Mouse (Mus musculus) telencephalon, adult 2 months (tissue): ENCODE results near the gene Samd14.
"Not testable (repeated sequence)": the region's sequence is repeated elsewhere in the genome, so short reads cannot be mapped to it uniquely, and the experiment has no call there.

ENCODE experiments used
- DNase-seq: peaks from one replicate; pipeline ENCODE4 v3.0.0-alpha.2; 2011; ENCODE audit warnings: low read depth, low spot score

The Samd14 gene

GRCm38 (mm10) chr11:95009629-95010014, at the start of gene Samd14:
Gene Samd14 (plus strand): TSS chr11:95009879.
- DNase-seq, result no peak

DNA sequence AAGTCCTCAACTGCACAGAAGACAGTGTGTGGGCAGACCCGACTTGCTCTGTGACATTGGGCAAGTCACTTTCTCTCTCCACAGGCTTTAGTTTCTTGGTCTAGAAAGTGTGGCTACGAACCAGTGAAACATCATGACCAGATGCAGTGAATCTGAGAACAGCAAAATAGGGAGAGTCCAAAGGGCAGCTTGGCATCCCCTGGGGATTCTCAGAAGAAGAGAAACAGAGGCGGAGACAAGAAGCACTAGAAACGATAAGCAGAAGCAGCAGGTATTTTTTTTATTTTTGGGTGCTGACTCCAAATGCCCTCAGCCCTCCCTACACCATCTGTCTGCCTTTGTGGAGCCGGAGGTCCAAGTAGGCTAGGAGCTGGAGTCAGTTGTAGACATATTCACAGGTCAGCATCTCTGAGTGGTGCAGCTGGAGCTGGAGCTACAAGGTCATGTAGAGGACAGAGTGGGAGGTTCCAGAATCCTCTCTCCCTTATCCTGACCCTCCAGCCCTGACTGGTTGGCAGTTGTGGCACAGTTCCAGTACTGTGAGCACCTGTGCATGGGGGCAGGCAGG, 47.1 kb upstream of the Samd14 start:
- no peak for DNase-seq

- no peak for DNase-seq
Measured at GRCm38 (mm10) chr11:94967419-94967818, 42.3 kb upstream of the Samd14 start, which contains the start of gene Hils1. Gene Hils1 (plus strand): TSS chr11:94967593.

DNA sequence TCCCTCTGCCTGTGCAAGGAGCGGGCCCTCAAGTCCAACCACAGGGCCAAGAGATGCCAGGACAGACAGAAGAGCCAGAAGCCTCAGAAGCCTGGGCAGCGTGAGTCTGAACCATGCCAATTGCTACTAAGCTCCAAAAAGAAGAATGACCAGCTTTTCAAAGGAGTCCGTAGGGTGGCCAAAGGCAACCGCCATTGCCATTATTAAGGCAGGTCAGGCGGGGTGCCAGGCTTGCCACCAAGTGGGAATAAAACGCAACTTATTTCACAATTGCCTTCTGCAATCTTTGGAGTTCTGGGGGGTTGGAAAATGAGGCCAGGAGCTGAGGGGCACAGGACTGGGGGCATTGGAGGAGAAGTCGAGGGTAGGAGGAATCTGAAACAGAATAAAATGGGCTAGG, 41.5 kb upstream of the Samd14 start:
- no peak for DNase-seq

GRCm38 (mm10) chr11:94969709-94970108, 40.0 kb upstream of the Samd14 start:
- DNase-seq, result not testable (repeated sequence)

DNA sequence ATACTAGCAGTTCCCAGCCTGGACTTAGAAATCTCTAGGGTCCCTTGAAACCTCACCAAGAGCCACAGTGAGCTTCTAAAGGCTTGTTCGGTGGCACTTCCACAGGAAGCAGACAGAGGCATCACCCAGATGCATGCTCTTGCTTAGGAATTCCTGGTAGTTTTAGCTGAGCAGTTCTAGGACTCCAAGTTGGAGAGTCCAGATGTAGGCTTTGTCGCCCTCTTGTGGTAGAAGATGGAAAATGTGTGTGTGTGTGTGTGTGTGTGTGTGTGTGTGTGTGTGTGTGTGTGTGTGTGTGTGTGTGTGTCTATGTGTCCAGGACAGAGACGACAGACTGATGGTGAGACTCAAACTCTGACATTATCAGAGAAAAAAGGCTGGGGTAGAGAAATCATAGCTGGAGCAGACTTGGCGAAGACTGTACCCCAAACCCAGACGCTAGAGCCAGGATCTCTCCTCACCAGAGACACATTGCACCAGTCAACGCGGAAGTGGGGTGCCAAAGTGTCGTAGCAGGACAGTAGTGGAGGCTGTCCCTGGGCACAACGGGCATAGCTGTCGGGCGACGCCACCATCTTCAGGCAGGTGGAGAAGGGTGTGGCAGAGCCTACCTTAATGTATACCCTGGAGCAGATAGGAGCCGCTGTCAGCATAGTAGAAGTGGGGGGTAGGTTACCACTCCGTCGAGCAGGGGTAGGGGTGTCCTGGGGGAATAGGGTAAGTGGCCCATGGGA, 39.3 kb upstream of the Samd14 start:
- no peak for DNase-seq

DNA sequence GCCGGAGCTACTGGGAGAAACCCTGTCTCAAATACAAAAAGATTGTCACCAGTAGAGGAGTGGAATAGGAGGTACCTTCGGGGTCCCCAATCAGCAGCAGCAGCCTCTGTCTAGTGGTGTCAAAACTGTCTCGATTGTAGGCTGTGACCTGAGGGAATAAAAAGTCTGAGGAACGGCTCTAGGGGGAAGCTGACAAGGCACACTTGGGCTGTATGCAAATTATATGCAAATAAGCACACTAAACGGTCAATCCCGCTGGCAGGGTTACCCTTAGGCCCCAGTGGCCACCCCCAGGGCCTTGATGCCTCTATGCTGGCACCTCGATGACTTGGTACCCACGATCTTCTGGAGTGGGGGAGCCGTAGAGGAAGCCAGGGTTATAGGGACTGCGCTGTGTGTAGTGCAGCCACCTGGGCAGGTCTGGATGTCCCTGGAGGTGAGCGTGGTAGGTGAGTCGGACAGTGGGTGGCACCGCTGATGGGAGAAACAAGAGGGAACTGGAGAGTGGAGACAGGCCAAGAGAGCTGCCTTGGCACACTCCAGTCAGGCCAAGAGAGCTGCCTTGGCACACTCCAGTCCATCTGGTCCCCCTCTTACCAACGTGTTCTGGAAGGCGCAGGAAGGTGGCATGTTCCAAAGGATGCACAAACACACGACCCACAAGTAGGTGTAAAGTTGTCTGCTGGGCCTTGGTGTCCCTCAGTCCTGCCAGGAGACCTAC, 37.6 kb upstream of the Samd14 start:
- no peak for DNase-seq

GRCm38 (mm10) chr11:94972887-94973286, 36.8 kb upstream of the Samd14 start:
- DNase-seq, result no peak

GRCm38 (mm10) chr11:94973313-94973712, 36.4 kb upstream of the Samd14 start:
- DNase-seq, result no peak

- no peak for DNase-seq
Measured at GRCm38 (mm10) chr11:94974951-94975350, 34.7 kb upstream of the Samd14 start.

DNA sequence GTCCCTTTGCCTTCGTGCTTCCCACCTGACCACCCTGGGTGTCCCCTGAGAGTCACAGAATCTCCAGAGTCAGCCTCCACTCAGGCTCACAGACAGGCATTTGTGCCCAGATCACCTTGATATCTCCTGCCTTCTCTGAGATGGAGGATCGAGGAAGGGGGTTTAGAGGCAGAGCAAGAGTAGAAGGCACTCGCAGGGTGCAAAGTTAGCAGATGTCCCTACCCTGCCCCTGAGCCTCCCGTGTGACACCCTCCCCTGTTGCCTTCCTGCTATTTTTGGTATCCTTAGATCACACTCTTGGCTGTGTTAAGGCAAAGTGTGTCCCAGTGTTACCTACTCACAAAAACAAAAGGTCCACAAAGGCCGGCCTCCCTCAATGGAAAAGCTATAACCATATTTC, 33.5 kb upstream of the Samd14 start, which contains the start of gene Sgca:
Gene Sgca, minus strand, starts transcription at position 129 of the 400 bp plus-strand sequence.
- DNase-seq, result no peak

GRCm38 (mm10) chr11:94978178-94978915, 31.3 kb upstream of the Samd14 start:
- no peak for DNase-seq

- DNase-seq, result peak; percentile 96
Measured at GRCm38 (mm10) chr11:94978947-94979346, 30.7 kb upstream of the Samd14 start.

GRCm38 (mm10) chr11:94979462-94980179, 30.1 kb upstream of the Samd14 start:
- DNase-seq, result no peak

- no peak for DNase-seq
Measured at GRCm38 (mm10) chr11:94985140-94985539, 24.5 kb upstream of the Samd14 start.

- no peak for DNase-seq
Measured at GRCm38 (mm10) chr11:94985822-94986221, 23.9 kb upstream of the Samd14 start.

DNA sequence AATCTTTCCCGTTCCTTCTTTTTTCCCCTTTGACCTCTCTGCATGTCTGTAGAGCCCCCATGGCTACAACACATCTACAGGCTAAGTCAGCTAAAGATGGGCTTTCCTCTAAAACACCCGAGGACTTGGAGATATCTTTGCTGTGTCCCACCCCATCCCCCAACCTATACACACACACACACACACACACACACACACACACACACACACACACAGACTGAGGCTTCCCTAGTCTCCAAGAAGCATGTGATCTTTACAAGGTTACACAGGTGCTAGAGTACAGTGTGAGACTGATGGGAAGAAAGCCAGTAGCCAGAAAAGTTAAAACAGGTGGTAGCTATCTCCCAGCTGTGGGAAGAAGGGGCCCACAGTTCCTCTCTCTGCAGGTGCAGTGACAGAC, 23.2 kb upstream of the Samd14 start:
- no peak for DNase-seq

GRCm38 (mm10) chr11:94987341-94987740, 22.3 kb upstream of the Samd14 start:
- no peak for DNase-seq

GRCm38 (mm10) chr11:94987851-94988250, 21.8 kb upstream of the Samd14 start:
- DNase-seq, result no peak

GRCm38 (mm10) chr11:94988780-94989561, 20.7 kb upstream of the Samd14 start:
- no peak for DNase-seq
